Comparison of ENCODE assay signal across 24 mouse cellular contexts in the genomic region with DNA sequence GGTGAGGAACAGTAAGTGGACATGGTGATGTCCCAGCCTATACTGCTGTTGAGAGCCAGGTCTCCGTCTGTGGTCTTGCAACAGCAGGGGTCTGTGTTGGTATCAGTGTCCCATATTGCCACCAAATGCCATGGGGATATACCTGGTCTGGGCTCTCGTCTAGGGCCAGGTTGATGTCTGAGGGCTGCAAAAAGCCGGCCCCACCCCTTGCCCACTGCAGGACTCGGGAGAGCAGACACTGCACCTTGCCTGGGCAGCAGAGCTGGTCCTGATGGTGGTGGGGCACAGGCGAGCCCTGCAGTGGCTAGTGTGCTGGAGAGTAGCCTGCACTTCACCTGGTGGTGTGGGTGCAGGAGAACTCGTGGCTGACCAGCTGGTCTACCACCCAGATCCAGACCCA. TPM values are rescaled to one million over a fixed set of nuclear protein-coding genes. Genes with fewer than 3 reads are reported as not detected.
DNase-seq lines count a peak whose midpoint lies in the region; ATAC-seq lines count a peak whose summit lies in the region.
"Had no signal": no experiment of that assay in that cellular context is flagged by ENCODE, and none has a peak within 500 bp of the region (broad histone marks: within the 10 kb centered on the region; RNA-seq: fewer than 3 reads in every experiment).

No protein-coding gene starts in this region.

- 63% methylated on average over 6 of the region's 6 CpGs for WGBS in heart, embryonic 12.5 days

- peaks cover 4% of the 10 kb centered on the region; the same call in 1 of the 2 replicates for H3K4me1 ChIP-seq in heart, embryonic 12.5 days (replicated peaks)
- H3K4me1 ChIP-seq in megakaryocyte, embryonic 14.5 days = peaks cover 65% of the 10 kb centered on the region
- H3K4me1 ChIP-seq: embryonic facial prominence, embryonic 10.5 days; forebrain, embryonic 15.5 days; hindbrain, embryonic 13.5 days had no signal

- H3K27ac ChIP-seq in heart, embryonic 12.5 days (ENCODE audit: poor library complexity, severe bottlenecking) = no peak overlapping the region
- H3K27ac ChIP-seq: embryonic facial prominence, embryonic 10.5 days; embryonic facial prominence, embryonic 13.5 days; forebrain, embryonic 12.5 days; forebrain, embryonic 15.5 days; hindbrain, embryonic 10.5 days; hindbrain, embryonic 13.5 days had no signal

- H3K9me3 ChIP-seq in heart, embryonic 12.5 days (replicated peaks) = no peaks in the 10 kb centered on the region
- H3K9me3 ChIP-seq in megakaryocyte, embryonic 14.5 days = no peaks in the 10 kb centered on the region
- H3K9me3 ChIP-seq: embryonic facial prominence, embryonic 13.5 days; forebrain, embryonic 12.5 days; forebrain, embryonic 15.5 days; hindbrain, embryonic 10.5 days had no signal

- H3K27me3 ChIP-seq in heart, embryonic 12.5 days (replicated peaks) = no peaks in the 10 kb centered on the region
- H3K27me3 ChIP-seq in megakaryocyte, embryonic 14.5 days (replicated peaks) = no peaks in the 10 kb centered on the region
- H3K27me3 ChIP-seq: embryonic facial prominence, embryonic 13.5 days; forebrain, embryonic 12.5 days; forebrain, embryonic 15.5 days; hindbrain, embryonic 13.5 days; Patski had no signal

- H3K36me3 ChIP-seq in heart, embryonic 12.5 days = no peaks in the 10 kb centered on the region
- H3K36me3 ChIP-seq in megakaryocyte, embryonic 14.5 days (replicated peaks; ENCODE audit: low read length) = no peaks in the 10 kb centered on the region
- H3K36me3 ChIP-seq: embryonic facial prominence, embryonic 10.5 days; embryonic facial prominence, embryonic 13.5 days; forebrain, embryonic 12.5 days; forebrain, embryonic 15.5 days; hindbrain, embryonic 10.5 days; hindbrain, embryonic 13.5 days had no signal

- H3K9ac ChIP-seq in heart, embryonic 12.5 days = no peak overlapping the region
- H3K9ac ChIP-seq: embryonic facial prominence, embryonic 13.5 days; forebrain, embryonic 12.5 days; forebrain, embryonic 15.5 days; hindbrain, embryonic 13.5 days had no signal

- H3K4me3 ChIP-seq in heart, embryonic 12.5 days = no peak overlapping the region
- peak overlapping the region; percentile 83 for H3K4me3 ChIP-seq in megakaryocyte, embryonic 14.5 days (replicated peaks)
- H3K4me3 ChIP-seq: embryonic facial prominence, embryonic 10.5 days; embryonic facial prominence, embryonic 13.5 days; erythroblast, embryonic 14.5 days; forebrain, embryonic 12.5 days; forebrain, embryonic 15.5 days; hindbrain, embryonic 10.5 days; hindbrain, embryonic 13.5 days had no signal

- H3K4me2 ChIP-seq in heart, embryonic 12.5 days = no peak overlapping the region
- H3K4me2 ChIP-seq: embryonic facial prominence, embryonic 13.5 days; forebrain, embryonic 12.5 days; forebrain, embryonic 15.5 days; hindbrain, embryonic 13.5 days had no signal

- DNase-seq in heart, adult 18-20 months = no peak
- DNase-seq in spleen, adult 12 weeks (ENCODE audit: low spot score) = no peak
- no peak for DNase-seq in B cell, adult 2 months
- DNase-seq: adrenal gland, postnatal 10 days; cerebellum, adult 11 months; cerebellum, adult 8-10 months; cerebellum, postnatal 10 days; cerebellum, postnatal 36 days; embryo, embryonic 11 days; gastrocnemius, postnatal 25 days had no signal

- ATAC-seq in heart, embryonic 12.5 days (ENCODE audit: insufficient number of reproducible peaks, low FRiP score) = 0 out of 2 replicates have a peak, but pooled peaks have one; percentile 18
- no peak for ATAC-seq in megakaryocyte, adult 5-6 weeks (ENCODE audit: poor library complexity, severe bottlenecking)
- 0 out of 2 replicates have a peak, but pooled peaks have one; percentile 22 for ATAC-seq in monocyte, adult 5-6 weeks (replicated peaks; ENCODE audit: insufficient number of reproducible peaks, low FRiP score, low TSS enrichment, poor library complexity, severe bottlenecking)
- ATAC-seq in neutrophil, adult 5-6 weeks (ENCODE audit: extremely low read depth, insufficient number of reproducible peaks, low FRiP score, poor library complexity, severe bottlenecking) = peak; percentile 23; the same call in 1 of the 2 replicates
- ATAC-seq: forebrain, embryonic 15.5 days; hindbrain, embryonic 16.5 days; Patski had no signal

RNA-seq across cellular contexts. Expression of a gene that starts 19.8 kb away (rescaled TPM):
- polyA plus RNA-seq in heart, embryonic 12.5 days (2016; fragmentation: Nextera tagmentation; extraction: Ambion mirVana) = 30.0 and 32.8 TPM in 2 replicates
- total RNA-seq in heart, adult 18-20 months (2021) = 10 to 100 TPM; 22.5 to 27.1 TPM
- polyA plus RNA-seq in megakaryocyte, embryonic 14.5 days (2012; ENCODE audit: insufficient read depth, low replicate concordance) = 19.1 and 19.4 TPM in 2 replicates
- total RNA-seq in megakaryocyte, adult 5-6 weeks (2015) = 23.8 and 31.2 TPM in 2 replicates
- 9.5 and 11.6 TPM in 2 replicates for total RNA-seq in megakaryocyte, adult 5-6 weeks (2017)
- total RNA-seq in monocyte, adult 5-6 weeks (2017) = 18.1 to 75.8 TPM (median 21.4 TPM) in 3 replicates
- total RNA-seq in neutrophil, adult 5-6 weeks (2017) = 8.4 and 9.7 TPM in 2 replicates

RNA-seq across cellular contexts. Expression of a gene that starts 26.3 kb away (rescaled TPM):
- polyA plus RNA-seq in heart, embryonic 12.5 days (2016; fragmentation: Nextera tagmentation; extraction: Ambion mirVana) = 20.7 and 22.2 TPM in 2 replicates
- 10 to 100 TPM; 50.3 to 57.4 TPM for total RNA-seq in heart, adult 18-20 months (2021)
- polyA plus RNA-seq in megakaryocyte, embryonic 14.5 days (2012; ENCODE audit: insufficient read depth, low replicate concordance) = 9.2 and 12.9 TPM in 2 replicates
- total RNA-seq in megakaryocyte, adult 5-6 weeks (2015) = 1.2 and 1.3 TPM in 2 replicates
- total RNA-seq in megakaryocyte, adult 5-6 weeks (2017) = 3.1 and 4.8 TPM in 2 replicates
- total RNA-seq in monocyte, adult 5-6 weeks (2017) = 12.5 to 26.2 TPM (median 17.1 TPM) in 3 replicates
- 47.3 and 48.0 TPM in 2 replicates for total RNA-seq in neutrophil, adult 5-6 weeks (2017)
